Mouse (Mus musculus) embryonic fibroblast, embryonic 13.5 days (primary cell): Measurements from ENCODE around the gene Hook1.

ENCODE experiments used
- CTCF ChIP-seq: IDR thresholded peaks from 2 replicates; pipeline ENCODE4 v1.5.1; 2011; ENCODE audit warnings: mild to moderate bottlenecking, control low read depth, low read length, moderate library complexity, borderline replicate concordance; ENCODE audit not compliant: insufficient read depth
- POLR2A ChIP-seq: IDR thresholded peaks from 2 replicates; pipeline ENCODE4 v1.6.1; 2011; ENCODE audit warnings: low read depth, mild to moderate bottlenecking, control low read depth, low read length, moderate library complexity

DNA sequence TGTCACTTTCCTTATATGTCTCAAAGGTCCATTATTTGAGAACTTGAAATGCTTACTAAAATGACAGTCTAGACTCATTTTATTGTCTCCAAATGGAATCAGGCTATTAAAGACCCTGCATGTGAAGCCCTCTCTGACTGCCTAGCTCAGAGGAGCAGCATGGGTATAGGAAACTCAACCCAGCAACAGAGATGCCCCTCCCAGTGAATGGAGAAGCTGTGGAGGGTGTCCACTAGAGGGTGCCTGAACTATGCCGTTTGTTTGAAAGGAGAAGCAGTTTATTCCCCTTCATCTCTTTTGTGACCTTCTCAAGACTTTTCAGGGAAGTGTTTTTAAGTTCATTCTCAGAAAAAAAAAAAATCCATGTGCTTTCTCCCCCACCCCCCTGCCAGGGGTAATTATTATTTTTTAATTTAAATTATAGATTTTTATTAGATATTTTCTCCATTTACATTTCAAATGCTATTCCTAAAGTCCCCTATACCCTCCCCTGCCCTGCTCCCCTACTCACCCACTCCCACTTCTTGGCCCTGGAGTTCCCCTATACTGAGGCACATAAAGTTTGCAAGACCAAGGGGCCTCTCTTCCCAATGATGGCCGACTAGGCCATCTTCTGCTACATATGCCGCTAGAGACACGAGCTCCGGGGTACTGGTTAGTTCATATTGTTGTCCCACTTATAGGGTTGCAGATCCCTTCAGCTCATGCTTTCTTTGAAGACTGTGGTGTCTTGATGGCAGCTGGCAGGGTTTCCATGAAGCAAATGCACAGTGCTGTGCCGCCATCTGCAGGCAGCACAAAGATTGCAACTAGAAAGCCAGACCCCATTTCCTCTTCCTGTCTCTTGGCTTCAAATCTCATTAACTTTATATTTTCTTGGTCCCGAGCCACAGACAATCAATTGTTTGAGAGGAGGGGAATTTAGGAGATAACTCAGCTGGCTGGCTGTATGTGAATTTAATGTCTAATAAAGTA lies 42.5 kb upstream of the Hook1 start:
- TF ChIP-seq POLR2A (no peak), CTCF (peak; percentile 93)
